Mouse (Mus musculus) liver (tissue): ENCODE data around the gene Btbd35f24.
"Not testable (repeated sequence)": the region's sequence is repeated elsewhere in the genome, so short reads cannot be mapped to it uniquely, and the experiment has no call there.

Source experiments
- DNase-seq: peaks from one replicate; pipeline ENCODE4 v3.0.0-alpha.2; 2020; ENCODE audit warnings: mixed read lengths

Btbd35f24 gene

GRCm38 (mm10) chrX:3195727-3196126, at the start of gene Btbd35f24:
Btbd35f24 (minus strand) TSS chrX:3195827.
- DNase-seq = not testable (repeated sequence)
